Mouse (Mus musculus): ENCODE measurements at regions not wholly inside any gene's neighbourhood (a gene's known extent, or its start where the extent isn't known, plus 50 kb on each side); places are given as distances from the start of the nearest gene placed in this dataset.

DNA sequence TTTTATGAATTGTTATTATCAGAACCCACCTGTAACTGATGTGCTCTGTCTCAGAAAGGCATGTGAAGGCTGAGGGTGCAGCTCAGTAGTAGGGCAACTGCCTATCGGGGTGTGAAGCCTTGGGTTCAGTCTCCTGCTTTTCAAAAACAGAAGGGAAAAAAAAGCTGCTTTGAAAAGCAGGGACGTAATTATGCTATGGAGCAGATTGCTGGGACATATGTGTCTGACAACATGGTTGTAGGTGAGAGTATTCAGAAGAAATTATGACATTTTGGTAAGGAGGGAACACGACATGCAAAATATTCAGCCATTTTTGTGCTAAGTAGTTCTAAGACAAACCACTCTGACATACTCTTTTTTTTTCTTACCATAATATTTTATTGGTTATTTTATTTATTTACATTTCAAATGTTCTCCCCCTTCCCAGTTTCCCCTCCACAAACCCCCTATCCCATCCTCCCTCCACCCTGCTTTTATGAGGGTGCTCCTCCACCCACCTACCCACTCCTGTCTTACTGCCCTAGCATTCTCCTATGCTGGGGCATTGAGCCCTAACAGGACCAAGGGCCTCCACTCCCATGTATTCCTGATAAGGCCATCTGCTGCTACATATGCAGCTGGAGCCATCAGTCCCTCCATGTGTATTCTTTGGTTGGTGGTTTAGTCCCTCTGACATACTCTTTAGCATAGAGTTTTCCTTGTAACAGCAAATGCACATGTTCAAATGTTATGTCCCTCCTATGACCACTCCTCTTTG, 122.8 kb upstream of the Trpm3 start:
- TF ChIP-seq CTCF (IDR thresholded peaks at IDR 0.05; ENCODE audit: extremely low read depth, insufficient read length, insufficient replicate concordance, low read depth, low read length): no peak
- TF ChIP-seq POLR2A (IDR thresholded peaks at IDR 0.05; ENCODE audit: low read depth, low read length): no peak

All from small intestine, adult 2 months (tissue).